Mouse (Mus musculus) embryonic fibroblast, embryonic 13.5 days (primary cell): ENCODE measurements around the gene Rsrc1.

Experiments used
- CTCF ChIP-seq: IDR thresholded peaks from 2 replicates; pipeline ENCODE4 v1.5.1; 2011; ENCODE audit warnings: mild to moderate bottlenecking, control low read depth, low read length, moderate library complexity, borderline replicate concordance; ENCODE audit not compliant: insufficient read depth
- POLR2A ChIP-seq: IDR thresholded peaks from 2 replicates; pipeline ENCODE4 v1.6.1; 2011; ENCODE audit warnings: low read depth, mild to moderate bottlenecking, control low read depth, low read length, moderate library complexity

DNA sequence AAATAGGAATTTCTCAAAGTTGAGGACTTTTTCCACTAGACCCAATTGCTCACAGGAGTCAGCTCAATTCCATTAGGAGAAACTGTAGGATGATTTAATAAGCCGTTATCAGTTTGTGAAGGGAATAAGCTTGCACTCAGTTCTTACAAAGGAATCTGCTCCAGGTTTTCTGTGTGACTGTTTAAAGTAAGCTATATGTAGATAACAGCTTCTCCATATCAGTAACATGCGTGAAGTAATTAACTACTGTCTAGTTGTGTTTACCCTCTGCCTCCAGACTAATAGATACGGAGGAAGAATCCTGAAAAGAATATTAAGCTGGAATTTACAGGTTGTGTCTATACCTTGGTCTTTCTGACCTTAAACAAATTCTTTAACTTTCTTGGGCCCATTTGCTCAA, 299.1 kb downstream of the Rsrc1 start:
- TF ChIP-seq POLR2A: no peak
- no peak for TF ChIP-seq CTCF
